Comparison of ENCODE assay signal across 8 mouse cellular contexts in the genomic region with DNA sequence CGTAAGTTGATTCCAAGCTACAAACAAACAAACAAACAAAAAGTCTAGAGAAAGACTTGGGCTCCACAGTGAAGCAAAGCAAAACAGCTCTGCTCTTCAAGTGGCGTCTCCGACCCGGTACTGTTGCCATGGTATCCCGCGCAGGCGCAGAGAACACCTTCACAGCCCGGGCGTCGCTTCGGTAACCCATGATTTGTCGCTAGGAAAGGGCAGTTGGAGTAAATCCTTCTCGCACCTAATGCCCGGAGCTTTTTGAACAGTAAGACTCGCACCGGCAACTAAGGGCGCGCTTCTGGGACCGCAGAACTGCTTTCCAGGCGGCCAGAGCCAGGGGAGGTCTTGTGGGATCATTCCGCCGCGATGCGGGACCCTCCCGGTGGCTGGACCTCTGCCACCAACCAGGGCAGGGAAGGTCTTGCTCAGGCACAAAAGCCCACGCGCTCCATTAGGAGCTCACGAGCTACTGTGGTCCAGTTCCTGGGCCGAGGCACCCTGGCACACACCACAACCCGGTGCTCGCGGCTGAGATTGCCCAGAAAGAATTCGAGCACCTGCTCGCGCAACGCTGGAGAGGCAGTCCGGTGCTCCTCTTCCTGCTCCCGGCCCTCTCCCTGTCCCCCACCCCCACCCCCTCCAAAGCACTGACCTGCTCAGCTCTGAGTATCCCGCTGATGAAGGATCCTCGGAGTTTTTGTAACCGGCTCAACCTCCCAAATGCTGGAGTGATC. TPM values are rescaled to one million over a fixed set of nuclear protein-coding genes. Genes with fewer than 3 reads are reported as not detected.
DNase-seq lines count a peak whose midpoint lies in the region; ATAC-seq and TF ChIP-seq lines count a peak whose summit lies in the region.

No protein-coding gene starts in this region.

- H3K4me3 ChIP-seq in forebrain, embryonic 13.5 days, result peak overlapping the region; percentile 81
- peak overlapping the region; percentile 36 to 48 for H3K4me3 ChIP-seq in liver, embryonic 14.5 days (ENCODE audit: insufficient read depth in 1 of 2, low read depth in 2 of 2, low read length in 2 of 2)
- peak overlapping the region; percentile 83 for H3K4me3 ChIP-seq in neural tube, embryonic 11.5 days (ENCODE audit: low read depth, low read length)

- peak overlapping the region; percentile 79 for H3K4me2 ChIP-seq in forebrain, embryonic 13.5 days
- H3K4me2 ChIP-seq in liver, embryonic 14.5 days (ENCODE audit: low read depth), result peak overlapping the region; percentile 59
- peak overlapping the region; percentile 85 for H3K4me2 ChIP-seq in neural tube, embryonic 11.5 days (ENCODE audit: low read depth)

- H3K9me3 ChIP-seq in forebrain, embryonic 13.5 days (replicated peaks), result no peaks in the 10 kb centered on the region
- H3K9me3 ChIP-seq in liver, embryonic 14.5 days (ENCODE audit: control insufficient read depth, low read length), result no peaks in the 10 kb centered on the region
- no peaks in the 10 kb centered on the region for H3K9me3 ChIP-seq in neural tube, embryonic 11.5 days (ENCODE audit: control insufficient read depth, low read length)

- TF ChIP-seq CTCF in liver, embryonic 14.5 days (IDR thresholded peaks at IDR 0.05; ENCODE audit: low read depth), result no peak

- WGBS in forebrain, embryonic 13.5 days, result under 1% methylated on average over 41 of the region's 41 CpGs
- WGBS in liver, embryonic 14.5 days (ENCODE audit: insufficient replicate concordance), result under 1% methylated on average over 41 of the region's 41 CpGs
- WGBS in neural tube, embryonic 11.5 days, result under 1% methylated on average over 41 of the region's 41 CpGs

- peak overlapping the region; percentile 86 for H3K9ac ChIP-seq in forebrain, embryonic 13.5 days
- H3K9ac ChIP-seq in liver, embryonic 14.5 days (replicated peaks), result no peak overlapping the region
- H3K9ac ChIP-seq in neural tube, embryonic 11.5 days (ENCODE audit: low read length), result peak overlapping the region; percentile 83

- no peaks in the 10 kb centered on the region for H3K36me3 ChIP-seq in forebrain, embryonic 13.5 days (ENCODE audit: poor library complexity, severe bottlenecking)
- H3K36me3 ChIP-seq in liver, embryonic 14.5 days (replicated peaks; ENCODE audit: control insufficient read depth, insufficient read depth, low read depth), result no peaks in the 10 kb centered on the region
- no peaks in the 10 kb centered on the region for H3K36me3 ChIP-seq in neural tube, embryonic 11.5 days (ENCODE audit: control insufficient read depth, insufficient read depth, low read length)

- intact Hi-C loops in heart, postnatal 10 days (cut with DNase I), result no loop called here

- DNase-seq in c-Kit-positive CD71-negative TER-119-negative erythroid progenitor cells, embryonic 14.5 days (ENCODE audit: low read depth), result peak; percentile 40
- DNase-seq in heart, postnatal 10 days, result peak; percentile 72 to 78
- DNase-seq in kidney, postnatal 4 days, result peak; percentile 89 to 93
- peak; percentile 3 to 15 (median 11) for DNase-seq in liver, embryonic 14.5 days (ENCODE audit: low read depth in 3 of 3, low spot score in 3 of 3)
- DNase-seq in neural tube, embryonic 11.5 days (ENCODE audit: low spot score), result peak; percentile 92
- DNase-seq in testis, postnatal 10 days (ENCODE audit: low spot score), result peak; percentile 88

- peak overlapping the region; percentile 89 for H3K27ac ChIP-seq in forebrain, embryonic 13.5 days
- H3K27ac ChIP-seq in liver, embryonic 14.5 days, result no peak overlapping the region
- peak overlapping the region; percentile 91 for H3K27ac ChIP-seq in neural tube, embryonic 11.5 days (ENCODE audit: low read depth, low read length)

- H3K27me3 ChIP-seq in forebrain, embryonic 13.5 days, result no peaks in the 10 kb centered on the region
- H3K27me3 ChIP-seq in liver, embryonic 14.5 days (ENCODE audit: control insufficient read depth, insufficient read depth, low read length), result peaks cover 22% of the 10 kb centered on the region
- no peaks in the 10 kb centered on the region for H3K27me3 ChIP-seq in neural tube, embryonic 11.5 days (ENCODE audit: control insufficient read depth, insufficient read depth, low read length)

- peaks cover 41% of the 10 kb centered on the region for H3K4me1 ChIP-seq in forebrain, embryonic 13.5 days
- H3K4me1 ChIP-seq in liver, embryonic 14.5 days (replicated peaks; ENCODE audit: control insufficient read depth in 2 of 2, insufficient read depth in 2 of 2, low read length in 1 of 2), result 0 out of 4 replicates have a peak, but pooled peaks cover 0 to 1% of the 10 kb centered on the region in 2 experiments
- H3K4me1 ChIP-seq in neural tube, embryonic 11.5 days (ENCODE audit: control insufficient read depth, insufficient read depth, low read length), result peaks cover 18% of the 10 kb centered on the region; the same call in 1 of the 2 replicates

- peak; percentile 63 for ATAC-seq in CD4-positive, CD25-positive, alpha-beta regulatory T cell, adult 4 months
- ATAC-seq in forebrain, embryonic 13.5 days, result peak; percentile 92
- ATAC-seq in liver, embryonic 14.5 days (ENCODE audit: insufficient read depth), result peak; percentile 21; the same call in 1 of the 2 replicates
- peak; percentile 75 for ATAC-seq in neural tube, embryonic 11.5 days (ENCODE audit: insufficient read depth, low FRiP score, low TSS enrichment)

- no peak for TF ChIP-seq EP300 in liver, embryonic 14.5 days (IDR thresholded peaks at IDR 0.05; ENCODE audit: low read depth)

RNA-seq across cellular contexts. Expression of a gene that starts 0.5 kb away (rescaled TPM):
- not detected for polyA plus RNA-seq in CD4-positive, CD25-positive, alpha-beta regulatory T cell, adult 4 months (2017; shearing (Covaris generic))
- 9.8 and 13.1 TPM in 2 replicates for polyA plus RNA-seq in forebrain, embryonic 13.5 days (2015; fragmentation: Nextera tagmentation; extraction: Ambion mirVana)
- total RNA-seq in heart, postnatal 10 days (2021), result under 1 TPM in 1 of 2 experiments, not detected in 1; 0.55 TPM
- 0.06 and 0.11 TPM in 2 replicates for polyA plus RNA-seq in liver, embryonic 14.5 days (2012; rRNA removed)
- 0.05 and 0.14 TPM in 2 replicates for polyA plus RNA-seq in liver, embryonic 14.5 days (2014; fragmentation: Nextera tagmentation; extraction: Ambion mirVana)
- 34.4 TPM in 2 replicates for polyA plus RNA-seq in neural tube, embryonic 11.5 days (2014; fragmentation: Nextera tagmentation; extraction: Ambion mirVana)

RNA-seq across cellular contexts. Expression of a gene that starts 30.5 kb away (rescaled TPM):
- polyA plus RNA-seq in CD4-positive, CD25-positive, alpha-beta regulatory T cell, adult 4 months (2017; shearing (Covaris generic)), result 10 to 100 TPM in 1 of 2 experiments, 1 to 10 TPM in 1; 9.3 to 13.4 TPM
- polyA plus RNA-seq in forebrain, embryonic 13.5 days (2015; fragmentation: Nextera tagmentation; extraction: Ambion mirVana), result 4.3 and 5.0 TPM in 2 replicates
- 1 to 10 TPM; 6.3 to 6.7 TPM for total RNA-seq in heart, postnatal 10 days (2021)
- 0.65 and 1.1 TPM in 2 replicates for polyA plus RNA-seq in liver, embryonic 14.5 days (2012; rRNA removed)
- polyA plus RNA-seq in liver, embryonic 14.5 days (2014; fragmentation: Nextera tagmentation; extraction: Ambion mirVana), result 1.2 and 1.9 TPM in 2 replicates
- 3.1 and 4.2 TPM in 2 replicates for polyA plus RNA-seq in neural tube, embryonic 11.5 days (2014; fragmentation: Nextera tagmentation; extraction: Ambion mirVana)

Comparison
In these comparisons a context has a peak if more than half of its experiments do, and no peak if none do; other contexts are left out.
1. ATAC-seq: peak in every context shown above with its lines; median percentile 92 in forebrain, embryonic 13.5 days; 75 in neural tube, embryonic 11.5 days; 63 in CD4-positive, CD25-positive, alpha-beta regulatory T cell, adult 4 months; 21 in liver, embryonic 14.5 days.
2. DNase-seq: peak in every context shown above with its lines; median percentile 92 in neural tube, embryonic 11.5 days; 91 in kidney, postnatal 4 days; 88 in testis, postnatal 10 days; 75 in heart, postnatal 10 days; 40 in c-Kit-positive CD71-negative TER-119-negative erythroid progenitor cells, embryonic 14.5 days; 11 in liver, embryonic 14.5 days.